In the genomic region with DNA sequence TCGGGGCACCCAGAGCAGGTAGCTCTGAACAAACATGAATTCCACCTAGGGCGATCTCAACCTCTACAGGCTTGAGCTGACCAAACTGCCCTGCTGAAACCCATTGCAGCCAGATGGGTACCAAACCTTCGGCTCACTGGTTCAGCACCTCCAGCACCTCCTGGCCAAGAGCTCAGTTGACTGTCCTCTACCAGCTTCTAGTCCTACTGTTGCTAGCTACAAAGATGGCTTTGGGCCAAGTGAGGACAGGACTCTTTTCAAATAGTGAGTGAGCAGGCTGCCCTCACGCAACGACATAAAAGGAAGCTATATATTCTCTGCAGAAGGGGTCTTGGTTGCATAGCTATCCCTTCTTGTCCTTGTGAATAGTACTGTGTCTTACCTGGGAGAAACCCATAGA, we compare ENCODE assay signal across 21 mouse cellular contexts. TPM values are rescaled to one million over a fixed set of nuclear protein-coding genes. Genes with fewer than 3 reads are reported as not detected.
DNase-seq lines count a peak whose midpoint lies in the region; ATAC-seq lines count a peak whose summit lies in the region.
"Had no signal": no experiment of that assay in that cellular context is flagged by ENCODE, and none has a peak within 500 bp of the region (broad histone marks: within the 10 kb centered on the region; RNA-seq: fewer than 3 reads in every experiment).

No protein-coding gene starts in this region.

- H3K4me1 ChIP-seq in hindbrain, embryonic 15.5 days (replicated peaks), result peaks cover 25% of the 10 kb centered on the region
- peaks cover 28% of the 10 kb centered on the region for H3K4me1 ChIP-seq in hindbrain, embryonic 13.5 days (replicated peaks)
- H3K4me1 ChIP-seq in neural tube, embryonic 15.5 days, result peaks cover 34% of the 10 kb centered on the region

- 0 out of 2 replicates have a peak, but pooled peaks cover 8% of the 10 kb centered on the region for H3K27me3 ChIP-seq in hindbrain, embryonic 15.5 days
- peaks cover 47% of the 10 kb centered on the region for H3K27me3 ChIP-seq in hindbrain, embryonic 13.5 days
- H3K27me3 ChIP-seq in neural tube, embryonic 15.5 days (replicated peaks), result peaks cover 21% of the 10 kb centered on the region

- no peak overlapping the region for H3K4me3 ChIP-seq in hindbrain, embryonic 15.5 days
- H3K4me3 ChIP-seq in hindbrain, embryonic 13.5 days, result no peak overlapping the region
- no peak overlapping the region for H3K4me3 ChIP-seq in neural tube, embryonic 15.5 days (replicated peaks)
- H3K4me3 ChIP-seq: embryonic facial prominence, embryonic 15.5 days; erythroblast, embryonic 14.5 days; forebrain, embryonic 10.5 days; gastrocnemius, adult 2 months; heart, embryonic 13.5 days had no signal

- H3K36me3 ChIP-seq in hindbrain, embryonic 15.5 days, result peaks cover 12% of the 10 kb centered on the region; the same call in 1 of the 2 replicates
- H3K36me3 ChIP-seq in hindbrain, embryonic 13.5 days, result peaks cover 13% of the 10 kb centered on the region
- H3K36me3 ChIP-seq in neural tube, embryonic 15.5 days, result peaks cover 11% of the 10 kb centered on the region
- H3K36me3 ChIP-seq: embryonic facial prominence, embryonic 15.5 days; forebrain, embryonic 10.5 days; heart, embryonic 13.5 days had no signal

- DNase-seq in cerebellum, adult 18-20 months, result peak; percentile 33 to 45
- no peak for DNase-seq in neural tube, embryonic 10.5 days (ENCODE audit: extremely low spot score, low spot score)
- no peak for DNase-seq in lung, postnatal 4 days
- DNase-seq in testis, postnatal 10 days (ENCODE audit: low spot score), result no peak
- DNase-seq: adrenal gland, postnatal 10 days; embryo, embryonic 11 days; gastrocnemius, adult 2 months; gastrocnemius, postnatal 25 days; heart, postnatal 4 days; kidney, adult 2 months had no signal

- peak overlapping the region; percentile 74; the same call in 1 of the 2 replicates for H3K4me2 ChIP-seq in hindbrain, embryonic 15.5 days
- H3K4me2 ChIP-seq in hindbrain, embryonic 13.5 days, result no peak overlapping the region
- peak overlapping the region; percentile 76 for H3K4me2 ChIP-seq in neural tube, embryonic 15.5 days
- H3K4me2 ChIP-seq: embryonic facial prominence, embryonic 15.5 days; heart, embryonic 13.5 days had no signal

- no peak overlapping the region for H3K9ac ChIP-seq in hindbrain, embryonic 15.5 days
- no peak overlapping the region for H3K9ac ChIP-seq in hindbrain, embryonic 13.5 days
- H3K9ac ChIP-seq in neural tube, embryonic 15.5 days (replicated peaks), result no peak overlapping the region
- H3K9ac ChIP-seq: embryonic facial prominence, embryonic 15.5 days; heart, embryonic 13.5 days had no signal

- H3K27ac ChIP-seq in hindbrain, embryonic 15.5 days (replicated peaks), result no peak overlapping the region
- no peak overlapping the region for H3K27ac ChIP-seq in hindbrain, embryonic 13.5 days
- H3K27ac ChIP-seq in neural tube, embryonic 15.5 days (replicated peaks), result no peak overlapping the region
- H3K27ac ChIP-seq: embryonic facial prominence, embryonic 15.5 days; forebrain, embryonic 10.5 days; gastrocnemius, adult 2 months; heart, embryonic 13.5 days had no signal

- WGBS in hindbrain, embryonic 15.5 days, result 93% methylated on average over 5 of the region's 5 CpGs
- WGBS in hindbrain, embryonic 13.5 days, result 92% methylated on average over 5 of the region's 5 CpGs
- 90% methylated on average over 5 of the region's 5 CpGs for WGBS in neural tube, embryonic 15.5 days

- ATAC-seq in cerebellum, adult (ENCODE audit: insufficient number of reproducible peaks, low FRiP score, low TSS enrichment), result no peak
- ATAC-seq in hindbrain, embryonic 15.5 days (ENCODE audit: low FRiP score, low read depth), result no peak
- ATAC-seq in hindbrain, embryonic 13.5 days (ENCODE audit: low FRiP score), result no peak
- no peak for ATAC-seq in neural tube, embryonic 15.5 days (ENCODE audit: low FRiP score)
- ATAC-seq: forebrain, embryonic 14.5 days; intestine, embryonic 16.5 days had no signal

- no peaks in the 10 kb centered on the region for H3K9me3 ChIP-seq in hindbrain, embryonic 15.5 days
- no peaks in the 10 kb centered on the region for H3K9me3 ChIP-seq in hindbrain, embryonic 13.5 days
- no peaks in the 10 kb centered on the region for H3K9me3 ChIP-seq in neural tube, embryonic 15.5 days (replicated peaks)
- H3K9me3 ChIP-seq: embryonic facial prominence, embryonic 15.5 days; forebrain, embryonic 10.5 days; heart, embryonic 13.5 days had no signal

RNA-seq across cellular contexts. Expression of a gene that starts 2.2 kb away (rescaled TPM):
- 170 and 187 TPM in 2 replicates for polyA plus RNA-seq in hindbrain, embryonic 15.5 days (2015; fragmentation: Nextera tagmentation; extraction: Ambion mirVana)
- polyA plus RNA-seq in hindbrain, embryonic 13.5 days (2015; fragmentation: Nextera tagmentation; extraction: Ambion mirVana), result 82.5 and 85.1 TPM in 2 replicates
- 258 and 285 TPM in 2 replicates for polyA plus RNA-seq in neural tube, embryonic 15.5 days (2015; fragmentation: Nextera tagmentation; extraction: Ambion mirVana)
- polyA plus RNA-seq: C2C12 had no signal

Comparison
In these comparisons a context has a peak if more than half of its experiments do, and no peak if none do; other contexts are left out.
1. DNase-seq: peak in cerebellum, adult 18-20 months (2 of 2); none in neural tube, embryonic 10.5 days (single experiment), lung, postnatal 4 days (0 of 2) and testis, postnatal 10 days (single experiment).